Mouse (Mus musculus) G1E-ER4 (cell line): ENCODE measurements around the gene Kyat1. TPM values are rescaled to one million over a fixed set of nuclear protein-coding genes. Genes with fewer than 3 reads are reported as not detected.

ENCODE experiments used
- GATA1 ChIP-seq: IDR thresholded peaks from one replicate; pipeline ENCODE4 v1.8.0; 2012; ENCODE audit warnings: low read length, inconsistent platforms
- polyA plus RNA-seq: library from polyadenylated mRNA; stranded (reverse); fragments of >175 nt; gene quantifications from 2 replicates; pipeline ENCODE4 v1.2.3, GENCODE M21; 2012

The Kyat1 gene
- polyA plus RNA-seq, 1 experiment = 4.8 TPM

DNA sequence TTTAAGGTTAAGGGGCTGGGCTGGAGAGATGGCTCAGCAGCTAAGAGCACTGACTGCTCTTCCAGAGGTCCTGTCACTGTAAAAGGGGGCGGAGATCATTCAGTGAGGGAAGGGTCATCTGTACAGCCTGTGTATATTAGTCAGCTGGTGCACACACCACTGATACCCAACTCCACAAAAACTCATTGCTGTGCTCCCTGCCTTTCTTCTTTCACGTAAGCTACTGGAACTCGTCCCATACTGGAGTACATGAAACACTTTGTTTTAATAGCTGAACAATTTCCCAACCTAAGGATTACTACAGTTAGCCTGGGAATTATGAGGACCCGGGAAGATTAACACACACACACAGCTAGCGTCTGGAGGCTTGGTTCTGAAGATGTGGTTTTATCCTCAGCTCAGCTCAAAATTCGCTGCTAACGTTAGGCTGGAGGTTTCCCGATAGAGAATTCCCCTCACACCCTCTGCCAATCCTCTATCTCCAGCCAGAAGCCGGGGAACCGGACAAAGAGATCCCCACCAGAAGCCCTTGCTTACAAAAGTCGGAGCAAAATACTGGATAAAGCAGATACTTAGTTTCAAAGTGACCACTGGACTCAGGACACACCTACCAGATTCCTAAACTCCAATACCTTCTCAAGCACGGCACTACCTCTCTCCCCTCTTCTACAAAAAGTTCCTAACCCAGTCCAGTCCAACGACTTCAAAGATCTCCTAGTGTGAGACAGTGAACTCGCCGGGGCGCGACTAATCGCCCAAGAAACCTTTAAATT, 31.0 kb upstream of the Kyat1 start:
- TF ChIP-seq GATA1 = no peak

DNA sequence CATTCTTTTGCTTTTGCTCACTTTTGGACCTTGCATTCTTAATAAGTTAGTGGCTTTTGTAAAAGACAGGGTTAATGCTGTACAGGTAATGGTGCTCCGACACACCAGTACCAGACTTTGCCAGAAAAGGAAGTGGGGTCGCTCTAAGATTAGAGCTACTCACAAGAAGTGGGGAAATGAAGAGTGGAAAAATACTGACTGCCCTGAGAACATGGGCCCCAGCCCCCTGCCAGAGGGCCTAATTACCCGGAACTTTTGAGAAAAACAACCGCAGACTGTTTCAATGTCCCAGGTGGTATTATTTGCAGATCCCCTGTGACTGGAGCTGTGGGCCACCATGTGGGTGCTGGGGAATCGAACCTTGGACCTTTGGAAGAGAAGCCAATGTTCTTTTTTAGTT, 29.9 kb upstream of the Kyat1 start:
- TF ChIP-seq GATA1 = no peak

DNA sequence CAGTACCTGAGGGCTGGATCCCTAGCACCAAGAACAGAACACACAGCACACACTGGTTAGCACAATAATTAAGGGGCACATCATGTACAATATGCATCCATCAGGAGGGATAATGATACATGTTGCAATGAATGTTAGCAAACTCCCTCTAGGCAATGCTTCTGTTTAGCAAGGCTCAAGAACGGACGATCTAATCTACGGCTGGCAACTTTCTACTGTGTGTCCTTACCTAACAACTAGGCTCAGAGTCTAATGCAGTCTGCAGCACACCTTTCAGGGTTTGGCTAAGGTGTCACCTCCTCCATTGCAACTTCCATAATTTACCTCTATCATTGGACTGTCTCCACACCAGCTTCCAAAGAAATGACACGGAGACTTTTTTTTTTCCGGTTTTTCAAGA, 10.6 kb upstream of the Kyat1 start:
- TF ChIP-seq GATA1 = no peak

DNA sequence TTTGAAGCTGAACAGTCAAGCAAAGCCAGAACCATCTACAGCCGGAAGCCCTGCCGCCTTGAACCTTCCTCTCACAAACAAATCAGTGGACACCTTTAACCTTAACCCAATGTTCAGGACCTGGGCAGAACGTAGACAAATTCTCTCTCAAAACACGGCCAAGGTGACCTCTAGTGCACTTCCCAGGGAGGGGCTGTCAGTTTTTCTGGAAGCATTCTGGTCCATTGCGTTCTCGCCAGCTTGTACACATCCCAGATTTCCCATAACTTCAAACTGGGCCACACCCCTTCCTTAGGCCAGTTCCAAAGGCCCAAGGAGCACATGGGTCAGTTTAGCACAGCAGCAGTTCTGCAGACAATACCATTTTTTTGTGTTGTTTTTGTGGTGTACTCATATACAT, 9.8 kb upstream of the Kyat1 start:
- no peak for TF ChIP-seq GATA1

DNA sequence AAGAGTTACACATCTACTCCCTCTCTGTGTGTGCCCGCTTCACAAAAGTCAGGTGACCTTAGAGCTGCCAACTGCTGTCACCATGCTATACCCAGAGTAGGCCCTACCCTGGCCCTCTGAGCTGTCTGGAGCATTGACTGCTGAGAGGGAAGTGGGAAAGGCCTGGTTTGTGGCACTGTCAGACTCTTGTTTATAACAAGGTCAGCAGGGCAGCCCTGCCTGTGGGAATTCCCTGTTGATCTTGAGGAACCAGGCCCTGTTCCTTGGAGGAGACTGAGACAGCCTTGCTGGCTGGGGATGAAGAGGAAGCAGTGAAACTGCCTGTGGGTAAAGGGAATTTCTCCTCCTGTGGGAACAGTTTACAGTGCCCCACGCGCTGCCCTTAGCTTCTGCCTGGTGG, 9.1 kb upstream of the Kyat1 start:
- TF ChIP-seq GATA1 = no peak

DNA sequence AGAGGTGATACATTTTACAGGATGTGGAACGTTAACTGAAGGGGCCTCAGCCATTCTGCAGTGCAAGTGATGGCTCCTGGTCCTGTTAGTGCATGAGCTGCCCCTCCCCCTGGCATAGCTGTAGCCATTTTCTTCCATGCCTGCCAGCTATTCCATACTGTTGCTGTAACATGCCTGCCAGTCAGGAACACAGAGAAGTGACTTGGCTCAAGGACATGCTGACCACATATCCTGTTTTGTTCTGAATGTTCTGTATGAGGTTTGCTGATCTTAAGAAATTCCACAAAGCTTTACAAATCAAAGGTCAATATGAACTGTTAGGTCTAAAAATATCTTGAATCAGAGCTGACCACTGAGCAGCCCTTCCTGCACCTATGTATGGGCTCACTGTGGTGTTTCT, 7.3 kb upstream of the Kyat1 start:
- no peak for TF ChIP-seq GATA1

DNA sequence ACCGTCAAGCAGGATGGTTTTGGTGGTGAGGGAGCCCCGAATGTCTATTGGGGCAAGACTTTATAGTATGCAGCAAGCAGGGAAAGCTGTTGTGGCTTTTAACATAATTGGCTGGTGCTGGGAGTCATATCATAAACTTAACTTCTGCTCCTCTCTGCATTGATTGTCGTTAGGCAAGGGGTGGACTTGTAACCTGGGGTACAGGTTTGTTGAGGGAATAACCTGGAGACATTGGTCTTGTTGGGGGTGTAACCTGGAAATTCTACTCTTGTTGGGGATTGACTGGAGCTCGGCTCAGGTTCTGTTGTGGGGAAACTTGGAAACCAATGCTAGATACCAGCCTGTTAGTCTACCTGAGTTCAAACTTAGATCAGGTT, 6.5 kb upstream of the Kyat1 start:
- no peak for TF ChIP-seq GATA1

DNA sequence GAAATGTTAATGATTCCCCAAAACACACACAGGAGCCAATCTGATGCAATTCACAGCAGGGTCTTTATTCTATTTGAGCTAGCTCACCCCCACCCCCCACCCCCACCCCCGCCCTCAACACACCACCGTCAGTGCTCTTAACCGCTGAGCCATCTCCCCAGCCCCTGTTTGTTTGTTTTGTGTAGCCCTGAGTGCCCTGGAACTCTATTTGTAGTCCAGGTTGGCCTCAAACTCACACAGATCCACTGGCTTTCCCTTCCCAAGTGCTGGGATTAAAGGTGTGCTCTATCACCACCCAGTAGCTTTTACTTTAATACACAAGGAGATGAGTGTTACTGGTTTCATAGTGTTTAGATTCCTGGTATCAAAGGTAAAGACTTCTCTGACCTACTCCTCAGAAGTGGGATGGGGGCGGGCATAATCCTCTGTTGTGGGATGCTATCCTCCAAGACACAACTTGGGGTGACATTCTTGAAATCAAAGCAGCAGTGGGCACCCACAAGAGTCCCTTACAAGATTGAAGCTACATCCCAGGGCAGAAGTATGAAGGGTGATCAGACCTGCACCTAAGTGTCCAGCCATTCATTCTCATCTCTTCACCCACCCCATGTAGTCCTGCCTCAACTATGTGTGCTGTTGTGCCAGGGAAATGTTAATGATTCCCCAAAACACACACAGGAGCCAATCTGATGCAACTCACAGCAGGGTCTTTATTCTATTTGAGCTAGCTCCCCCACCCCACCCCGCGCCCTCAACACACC, 5.9 kb upstream of the Kyat1 start:
- TF ChIP-seq GATA1 = no peak

DNA sequence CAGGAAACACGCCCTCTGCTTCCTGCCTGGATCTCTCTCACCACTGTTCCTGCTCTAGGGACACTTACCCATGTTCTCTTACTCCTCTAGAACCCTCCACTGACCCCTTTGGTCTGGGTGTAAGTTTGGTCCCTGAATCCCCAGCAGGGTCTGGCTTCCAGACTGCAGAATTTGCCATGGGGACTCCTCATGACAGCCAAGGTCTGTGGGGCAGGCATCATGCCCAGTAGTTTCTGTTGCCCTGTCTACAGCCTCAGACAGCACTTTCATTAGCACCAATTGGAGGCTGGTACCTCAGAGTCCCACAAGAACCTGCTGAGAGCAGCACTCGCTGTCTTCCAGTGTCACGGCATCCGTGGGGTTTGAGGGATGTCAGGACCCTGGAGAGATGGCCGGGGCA, 2.2 kb upstream of the Kyat1 start:
- TF ChIP-seq GATA1 = no peak

DNA sequence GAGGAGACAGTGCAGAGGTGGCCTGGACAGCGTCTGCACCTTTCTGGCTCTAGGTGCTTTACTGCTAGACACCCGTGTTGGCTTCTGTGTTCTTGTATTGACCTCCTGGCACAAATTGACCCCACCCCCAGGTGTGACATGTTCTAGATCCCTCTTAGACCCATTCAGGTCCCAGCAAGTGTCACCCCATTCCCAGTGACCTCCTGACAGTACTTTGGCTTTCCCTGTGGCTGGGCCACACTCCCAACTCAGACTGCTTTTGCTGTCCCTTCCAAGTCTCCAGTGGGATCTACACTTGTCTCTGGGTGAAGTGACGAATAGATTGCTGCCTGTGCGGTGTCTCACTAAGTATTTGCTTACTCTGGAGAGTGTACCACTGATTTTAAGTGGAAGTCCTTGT, 1.8 kb upstream of the Kyat1 start:
- no peak for TF ChIP-seq GATA1

DNA sequence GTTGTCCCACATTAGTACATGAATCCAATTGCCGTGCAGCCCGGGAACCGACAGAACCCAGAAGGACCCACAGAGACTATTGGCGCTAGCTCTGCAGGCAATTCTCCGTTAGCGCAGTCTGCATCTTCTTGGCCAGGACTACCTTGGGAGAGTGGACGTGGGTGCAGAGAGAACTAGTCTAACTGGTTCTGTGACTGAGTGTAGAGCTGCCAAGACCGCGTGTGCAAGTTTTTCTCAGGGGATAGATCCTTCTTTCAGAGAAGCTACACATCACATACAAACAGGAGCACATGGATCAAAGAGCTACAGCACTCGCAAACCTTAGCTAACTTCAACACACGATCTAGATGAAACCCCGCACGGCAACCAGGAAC, 405 bp downstream of the Kyat1 start:
- TF ChIP-seq GATA1 = no peak

DNA sequence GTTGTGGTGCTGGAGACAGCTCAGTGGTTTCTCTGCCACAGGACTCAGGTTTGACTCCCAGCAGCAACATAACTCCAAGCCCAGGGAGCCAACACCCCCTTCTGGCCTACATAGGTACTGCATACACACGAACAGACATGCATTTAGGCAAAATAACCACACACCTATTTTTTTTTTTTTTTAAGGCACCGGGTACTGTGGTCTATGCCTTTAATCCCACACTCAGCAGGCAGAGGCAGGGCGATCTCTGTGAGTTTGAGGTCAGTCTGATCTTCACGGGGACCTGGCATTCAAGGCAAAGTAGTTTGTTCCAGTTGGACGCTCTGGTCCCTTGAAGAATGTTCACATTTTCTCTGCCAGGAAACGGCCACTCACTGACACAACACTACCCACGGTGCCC, 2.2 kb downstream of the Kyat1 start:
- no peak for TF ChIP-seq GATA1

DNA sequence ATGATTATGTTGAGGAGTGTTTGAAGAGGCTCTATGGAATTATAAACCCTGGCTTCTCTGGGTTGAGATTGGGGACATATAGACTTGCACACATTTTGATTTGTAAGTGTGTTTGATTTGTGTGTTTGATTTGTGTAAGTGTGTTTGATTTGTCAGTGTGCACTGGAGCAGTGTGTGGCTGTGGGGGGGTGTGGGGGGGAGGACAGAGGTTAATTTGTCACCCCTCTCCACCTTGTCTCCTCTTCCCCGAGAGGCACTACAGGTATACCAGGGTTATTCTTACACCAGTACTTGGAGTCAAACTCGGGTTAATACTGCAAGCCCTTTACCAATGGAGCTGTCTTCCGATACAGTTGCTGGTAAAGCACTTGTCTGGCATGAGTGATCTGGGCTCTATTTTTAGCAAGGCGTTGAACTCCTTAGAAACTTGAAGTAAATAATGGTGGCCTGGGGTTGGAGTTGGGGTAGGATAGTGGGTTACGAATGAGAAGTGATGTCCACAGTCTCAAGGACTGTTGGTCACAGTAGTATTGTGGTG, 5.2 kb downstream of the Kyat1 start:
- TF ChIP-seq GATA1 = no peak

DNA sequence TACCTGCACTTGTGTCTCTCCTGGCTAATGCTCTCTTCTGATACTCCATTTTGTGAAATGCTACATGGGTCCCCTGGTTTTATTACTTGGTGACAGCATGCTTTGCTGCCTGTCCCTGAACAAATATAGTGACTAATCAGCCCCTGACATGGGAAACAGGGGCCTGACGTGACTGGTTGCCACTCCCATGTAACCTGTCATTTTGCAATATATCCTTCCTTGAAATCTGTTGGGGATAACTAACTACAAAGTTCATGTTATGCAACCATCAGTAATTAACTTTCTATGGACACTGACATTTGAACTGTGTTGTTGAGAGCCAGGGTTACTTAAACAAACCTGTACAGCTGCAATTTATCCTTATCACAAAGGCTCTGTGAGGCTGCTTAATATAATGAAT, 5.7 kb downstream of the Kyat1 start:
- TF ChIP-seq GATA1 = no peak

DNA sequence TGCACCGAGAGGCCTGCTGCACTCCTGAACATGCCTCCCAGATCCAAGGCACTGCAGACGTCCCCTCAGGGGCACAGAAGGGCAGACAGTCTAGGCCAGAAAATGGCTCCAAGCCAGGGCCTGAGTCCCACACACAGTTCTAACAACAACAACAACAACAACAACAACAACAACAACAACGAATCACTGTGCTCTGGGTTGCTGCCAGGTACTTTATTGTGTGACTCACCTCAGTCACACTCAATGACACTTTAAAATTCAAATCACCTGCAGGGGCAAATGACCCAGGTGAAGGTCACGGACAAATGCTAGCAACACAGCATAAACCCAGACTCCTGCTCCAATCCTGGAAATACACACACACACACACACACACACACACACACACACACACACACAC, 7.6 kb downstream of the Kyat1 start:
- TF ChIP-seq GATA1 = no peak

DNA sequence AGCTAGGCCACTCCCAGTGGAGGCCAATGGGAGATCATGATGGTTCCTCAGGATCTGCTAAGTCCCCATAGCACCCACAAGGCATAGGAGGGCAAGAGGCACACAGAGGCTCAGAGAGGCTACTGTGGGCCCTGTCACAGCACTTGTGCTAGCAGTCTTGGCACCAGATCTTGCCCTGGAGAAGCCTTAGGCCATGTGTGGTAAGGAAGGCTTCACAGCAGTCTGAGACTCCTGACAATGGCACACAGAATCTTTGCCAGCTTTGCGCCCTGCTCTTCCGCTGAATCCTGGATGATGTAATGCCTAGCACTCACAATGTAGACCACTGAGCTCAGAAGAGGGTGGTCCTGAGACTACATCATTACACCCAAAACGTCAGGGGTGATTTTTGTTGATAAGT, 11.0 kb downstream of the Kyat1 start:
- no peak for TF ChIP-seq GATA1

DNA sequence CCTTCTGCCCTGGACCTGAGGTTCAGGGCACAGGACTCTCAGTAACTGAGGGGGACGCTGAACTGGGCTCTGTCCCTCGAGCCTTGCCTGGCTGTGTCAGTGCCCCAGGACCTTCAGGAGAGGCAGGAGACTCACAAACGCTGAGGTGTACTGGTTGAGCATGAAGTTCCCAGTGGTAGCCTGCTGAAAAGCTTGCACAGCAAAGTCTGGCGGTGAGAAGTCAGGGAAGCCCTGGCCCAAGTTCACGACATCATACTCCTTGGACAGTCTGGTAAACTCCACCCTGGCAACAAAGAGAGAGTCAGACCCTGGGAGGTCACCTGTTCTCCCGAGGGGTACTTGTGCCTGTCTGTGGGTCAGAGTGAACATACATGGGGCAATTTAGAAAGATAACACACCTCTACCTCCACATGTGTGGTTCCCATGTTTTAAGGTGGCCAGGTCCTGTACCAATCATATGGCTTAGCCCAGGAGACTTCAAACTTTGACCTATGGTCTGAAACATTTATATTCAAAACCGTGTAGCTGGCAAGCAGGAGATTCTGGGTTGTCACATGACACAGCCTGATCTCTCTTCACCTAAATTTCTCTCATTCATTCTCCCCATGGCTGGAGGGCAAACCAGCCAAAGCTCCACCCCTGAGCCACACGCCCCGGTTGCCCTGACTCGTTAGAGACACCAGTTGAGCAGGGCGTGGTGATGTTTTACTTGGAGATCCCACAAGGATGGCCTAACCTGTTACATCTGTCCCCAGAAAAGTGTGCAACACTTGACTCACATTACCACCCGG, 13.7 kb downstream of the Kyat1 start:
- TF ChIP-seq GATA1 = no peak
